Mouse (Mus musculus) 3T3-L1 (cell line): ENCODE data around the gene Clcn6.

Experiments used
- DNase-seq: peaks from one replicate; pipeline ENCODE4 v3.0.0-alpha.2; 2015; ENCODE audit warnings: low read depth, low spot score

Clcn6 gene

GRCm38 (mm10) chr4:147985205-147986132 is 53.2 kb downstream of the Clcn6 start, which contains the start of gene Nppb:
Gene Nppb, plus strand, starts transcription at chr4:147985788.
- peak; percentile 85 for DNase-seq

- DNase-seq = no peak
Measured at GRCm38 (mm10) chr4:147979441-147979860, 59.2 kb downstream of the Clcn6 start.

- no peak for DNase-seq
Measured at GRCm38 (mm10) chr4:147978391-147978790, 60.2 kb downstream of the Clcn6 start.

- no peak for DNase-seq
Measured at GRCm38 (mm10) chr4:147977726-147978125, 60.9 kb downstream of the Clcn6 start.

DNA sequence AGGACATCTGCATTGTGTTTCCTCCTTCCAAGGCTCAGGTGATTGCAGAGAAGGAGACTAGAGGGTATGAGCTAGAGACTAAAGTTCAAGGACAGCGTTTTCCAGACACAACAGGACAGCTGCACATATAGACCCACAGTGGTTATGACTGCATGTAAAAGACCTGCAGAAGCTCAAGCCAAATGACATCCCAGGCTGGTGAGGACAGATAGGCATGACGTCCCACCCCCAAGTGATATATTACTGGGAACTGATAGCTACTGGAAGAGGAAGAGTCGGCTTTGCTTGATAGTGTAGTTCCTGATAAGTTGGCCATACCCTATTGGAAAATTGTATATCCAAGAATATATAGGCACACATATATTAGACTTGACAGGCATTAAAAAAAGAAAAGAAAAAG is 62.4 kb downstream of the Clcn6 start:
- DNase-seq = no peak

GRCm38 (mm10) chr4:147969337-147969736 is 69.3 kb downstream of the Clcn6 start:
- DNase-seq = no peak

- DNase-seq = no peak
Measured at GRCm38 (mm10) chr4:147968816-147969215, 69.8 kb downstream of the Clcn6 start.

DNA sequence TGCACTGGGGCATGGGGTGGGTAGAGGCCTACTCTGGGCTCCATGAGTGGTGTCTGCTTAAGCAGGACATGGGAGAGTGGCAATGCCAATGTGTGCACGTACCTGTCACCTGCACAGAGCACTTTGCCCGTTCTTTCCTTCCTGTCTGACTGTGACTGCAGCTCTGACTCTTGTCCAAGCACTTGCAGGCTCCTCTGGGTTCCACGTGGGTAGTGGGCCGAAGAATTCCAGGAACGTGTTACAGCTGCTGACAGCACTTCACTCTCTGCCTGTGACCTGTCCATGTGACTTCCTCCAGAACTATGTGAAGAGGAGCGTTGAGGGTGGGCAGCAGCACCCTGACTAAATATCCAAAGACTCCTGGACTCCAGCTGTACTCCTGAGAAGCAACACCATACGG is 72.9 kb downstream of the Clcn6 start:
- DNase-seq = no peak

DNA sequence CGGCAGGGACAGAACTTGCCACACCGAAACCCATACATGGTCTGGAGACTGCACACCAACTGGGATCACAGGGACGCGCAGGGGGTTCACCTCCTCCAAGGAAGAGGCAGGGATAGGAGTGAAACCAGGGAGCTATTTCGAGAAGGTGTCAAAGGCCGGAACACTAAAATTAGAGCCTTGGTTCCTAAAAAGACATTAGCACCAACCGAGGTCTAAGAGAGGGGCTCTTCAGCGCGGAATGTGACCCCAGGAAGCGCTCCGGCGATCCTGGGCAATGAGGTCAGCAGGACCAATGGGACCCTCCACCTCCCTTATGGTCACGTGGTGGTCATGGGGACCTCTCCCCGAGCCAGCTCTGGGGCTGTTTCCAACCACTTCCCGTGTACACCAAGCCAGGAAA is 75.0 kb downstream of the Clcn6 start:
- no peak for DNase-seq

GRCm38 (mm10) chr4:147962781-147963180 is 75.8 kb downstream of the Clcn6 start:
- DNase-seq = no peak

GRCm38 (mm10) chr4:147959881-147960831 is 78.5 kb downstream of the Clcn6 start:
- DNase-seq = peak; percentile 94

GRCm38 (mm10) chr4:147957141-147957540 is 81.5 kb downstream of the Clcn6 start:
- peak; percentile 51 for DNase-seq
